Mouse (Mus musculus): Measurements from ENCODE around the gene Nkain4. TPM values are rescaled to one million over a fixed set of nuclear protein-coding genes. Genes with fewer than 3 reads are reported as not detected.

Gene Nkain4
- total RNA-seq, 2 experiments from 2014 or later: 7.7 to 11.6 TPM

DNA sequence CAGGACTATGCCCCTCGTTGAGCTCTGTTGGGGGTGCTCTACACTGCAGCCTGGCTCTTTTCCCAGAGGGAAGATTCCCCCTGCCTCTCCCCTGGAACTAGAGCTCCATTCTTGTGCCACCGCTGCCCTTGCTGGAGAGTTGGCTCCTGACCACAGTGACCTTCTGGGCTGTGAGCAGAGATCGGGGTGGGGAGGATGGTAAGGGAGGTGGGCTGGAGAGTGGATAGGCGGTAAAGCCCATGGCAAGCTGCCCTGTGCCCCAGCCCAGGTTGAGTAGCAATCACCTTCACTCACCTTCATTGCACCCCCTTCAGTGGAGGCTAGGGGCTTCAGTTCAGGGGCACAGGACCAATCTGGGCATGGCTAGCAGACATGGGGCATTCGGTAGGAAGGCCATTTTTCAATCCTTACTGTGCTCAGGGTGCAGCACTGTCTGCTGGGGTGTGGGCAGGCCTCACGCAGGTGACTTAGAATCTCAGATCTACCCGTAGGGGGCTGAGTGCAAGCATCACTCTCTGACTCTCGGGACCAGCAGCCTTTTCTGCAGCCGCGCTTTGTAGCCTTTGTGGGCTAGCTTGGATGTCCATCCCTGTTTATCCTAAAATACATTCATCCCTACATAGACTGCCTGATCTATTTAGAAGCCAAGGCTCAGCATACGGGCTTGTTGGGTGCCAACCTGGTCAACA lies 58.5 kb downstream of the Nkain4 start:
- intact Hi-C loops (cut with DNase I): no loop called here
- DNase-seq: no peak

DNA sequence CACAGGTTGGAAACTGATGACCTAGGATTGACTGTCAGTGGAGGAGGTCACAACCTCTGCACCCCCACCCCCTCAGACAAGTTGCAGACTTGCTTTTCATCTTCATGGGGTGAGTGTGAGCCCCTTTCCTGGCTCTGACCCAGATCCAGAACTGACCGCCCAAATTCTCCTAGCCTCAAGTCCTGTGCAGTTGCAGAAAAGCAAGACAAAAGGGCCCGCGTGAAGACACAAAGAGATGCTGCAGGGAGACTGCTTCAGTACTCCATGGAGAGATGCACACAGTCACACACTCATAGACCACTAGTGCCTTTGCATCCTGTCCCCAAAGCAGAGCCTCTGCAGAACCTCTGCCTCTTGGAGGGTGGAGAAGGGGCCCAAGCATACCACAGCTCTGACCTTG lies 59.2 kb downstream of the Nkain4 start:
- no peak for DNase-seq
- intact Hi-C loops (cut with DNase I): no loop called here

DNA sequence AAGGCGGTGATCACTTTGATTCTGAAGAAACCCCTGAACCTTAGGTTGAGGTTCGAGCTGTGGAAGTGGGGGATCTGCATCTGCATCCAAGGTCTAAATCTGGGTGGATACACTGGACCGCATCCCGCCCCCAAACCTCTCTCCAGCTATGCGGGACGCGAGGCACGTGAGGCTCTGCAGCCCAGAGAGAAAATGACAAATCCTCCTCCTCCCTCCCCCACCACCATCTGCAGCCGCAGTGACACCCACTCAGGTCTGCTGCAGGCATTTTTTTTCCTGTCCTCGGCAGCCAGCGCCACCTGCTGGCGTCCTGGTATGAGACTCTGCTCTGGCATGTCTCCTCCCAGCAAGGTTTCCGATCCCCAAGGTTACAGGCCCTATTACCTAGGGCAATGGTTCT lies 59.8 kb downstream of the Nkain4 start:
- peak; percentile 36 to 47 for DNase-seq
- intact Hi-C loops (cut with DNase I): loop anchor here (5.0 kb wide), 1 partner anchor 87 kb away; no protein-coding TSS in a partner anchor

DNA sequence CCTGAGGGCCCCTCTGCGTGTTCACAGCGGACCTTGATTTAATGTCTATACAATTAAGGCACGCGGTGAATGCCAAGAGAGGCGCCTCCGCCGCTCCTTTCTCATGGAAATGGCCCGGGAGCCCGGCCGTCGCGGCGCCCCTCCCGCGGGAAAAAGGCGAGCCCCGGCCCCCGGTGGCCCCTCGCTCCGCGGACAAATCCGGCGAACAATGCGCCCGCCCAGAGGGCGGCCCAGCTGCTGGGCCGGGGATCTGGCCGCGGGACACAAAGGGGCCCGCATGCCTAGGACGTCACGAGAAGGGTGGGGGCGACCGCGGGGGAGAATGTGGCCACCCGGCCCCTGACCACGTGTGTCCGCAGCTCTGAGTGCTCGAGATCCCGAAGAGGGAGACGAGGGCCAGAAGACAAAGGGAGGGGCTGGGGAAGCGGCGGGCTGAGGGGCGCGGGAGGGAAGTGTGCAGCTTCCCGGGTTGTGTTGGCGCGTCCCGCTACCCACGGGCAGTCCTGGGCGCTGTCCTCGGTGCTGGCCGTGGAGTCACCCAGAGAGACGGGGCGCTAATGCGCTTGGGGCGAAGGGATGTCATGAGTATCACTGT lies 60.4 kb downstream of the Nkain4 start:
- intact Hi-C loops (cut with DNase I): loop anchor here (5.0 kb wide), 1 partner anchor 87 kb away; no protein-coding TSS in a partner anchor
- DNase-seq: peak; percentile 29 to 34

DNA sequence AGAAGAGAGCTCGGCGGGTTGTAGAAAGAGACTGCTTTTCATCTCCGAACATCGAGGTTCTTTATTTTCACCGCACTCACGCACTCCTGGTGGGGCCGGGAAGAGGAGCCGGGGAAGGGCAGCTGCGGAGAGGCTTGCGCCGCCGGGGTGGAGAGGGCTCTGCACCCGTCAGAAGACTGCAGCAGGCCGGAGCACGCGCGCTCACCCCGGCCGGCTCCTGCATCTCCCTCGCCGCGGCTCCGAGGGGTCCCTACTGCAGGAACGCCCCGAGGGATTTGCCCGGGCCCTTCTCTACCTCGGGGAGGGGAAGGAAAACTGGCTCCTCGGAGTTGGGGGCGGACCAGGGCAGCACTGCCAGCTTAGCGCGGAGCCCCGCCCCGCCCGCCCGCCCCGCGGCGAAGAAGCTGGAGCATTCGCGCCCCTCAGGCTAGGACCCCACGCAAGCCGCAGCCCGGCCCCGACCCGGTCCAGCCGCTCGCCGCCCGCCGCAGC lies 60.9 kb downstream of the Nkain4 start:
- intact Hi-C loops (cut with DNase I): loop anchor here (5.0 kb wide), 1 partner anchor 86 kb away; no protein-coding TSS in a partner anchor
- no peak for DNase-seq

DNA sequence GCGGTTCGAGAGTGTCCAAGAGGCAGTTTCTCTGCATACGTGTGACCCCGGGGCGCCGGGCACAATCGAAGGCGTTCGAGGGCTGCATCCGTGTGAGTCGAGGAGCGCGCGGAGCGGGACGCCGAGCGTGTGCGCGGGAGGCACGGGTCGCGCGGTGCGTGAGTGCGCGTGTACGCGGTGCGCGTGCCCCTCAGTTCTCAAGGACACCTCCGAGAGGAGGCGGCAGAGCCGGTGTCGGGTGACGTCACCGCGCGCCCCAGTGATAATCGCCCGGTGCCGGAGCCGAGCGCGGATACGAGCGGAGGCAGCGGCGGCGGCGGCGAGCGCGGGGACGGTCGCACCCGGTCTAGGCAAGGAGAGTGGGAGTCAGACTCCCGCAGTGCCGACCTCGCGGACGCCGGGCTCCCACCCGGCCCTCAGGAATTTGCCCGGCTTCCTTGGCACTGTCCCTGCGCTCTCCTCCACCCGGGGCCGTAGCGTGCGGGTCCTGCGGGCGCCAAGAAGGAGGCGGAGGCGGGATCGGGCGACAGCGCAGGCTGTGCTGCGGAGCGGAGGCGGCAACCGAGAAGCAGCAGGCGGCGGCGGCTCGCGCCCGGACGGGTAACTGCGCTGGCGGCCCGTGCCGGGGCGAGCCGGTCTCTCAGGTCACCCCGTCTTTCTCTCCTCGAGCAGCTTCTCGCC lies 61.5 kb downstream of the Nkain4 start:
- DNase-seq: peak in 1 of 2 experiments; percentile 7
- intact Hi-C loops (cut with DNase I): loop anchor here (5.0 kb wide), 1 partner anchor 86 kb away; no protein-coding TSS in a partner anchor

DNA sequence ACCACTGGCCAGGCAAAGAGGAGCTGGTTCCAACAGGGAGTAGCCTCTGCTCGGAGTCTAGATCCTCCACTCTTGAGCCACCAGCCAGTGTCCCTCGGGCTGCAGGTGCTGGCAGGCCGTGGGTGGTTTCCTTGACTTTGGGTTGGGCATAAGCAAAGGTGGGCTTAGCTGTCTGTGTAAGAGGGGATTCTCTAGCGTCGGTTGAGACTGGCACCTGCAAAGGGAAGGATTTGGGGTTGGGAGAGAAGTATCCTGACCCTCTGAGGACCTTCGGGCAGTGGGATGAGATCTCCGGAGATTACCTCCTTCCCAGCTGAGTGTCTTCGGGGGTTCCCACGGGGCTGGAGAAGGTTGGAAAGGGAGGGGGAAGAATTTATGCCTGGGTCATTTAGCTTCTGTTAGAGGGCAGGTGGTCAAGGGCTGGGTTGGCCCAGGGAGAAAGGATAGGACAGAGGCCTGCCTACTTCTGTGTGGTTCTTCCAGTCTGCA lies 62.6 kb downstream of the Nkain4 start:
- intact Hi-C loops (cut with DNase I): loop anchor here (5.0 kb wide), 1 partner anchor 85 kb away; no protein-coding TSS in a partner anchor
- DNase-seq: no peak

DNA sequence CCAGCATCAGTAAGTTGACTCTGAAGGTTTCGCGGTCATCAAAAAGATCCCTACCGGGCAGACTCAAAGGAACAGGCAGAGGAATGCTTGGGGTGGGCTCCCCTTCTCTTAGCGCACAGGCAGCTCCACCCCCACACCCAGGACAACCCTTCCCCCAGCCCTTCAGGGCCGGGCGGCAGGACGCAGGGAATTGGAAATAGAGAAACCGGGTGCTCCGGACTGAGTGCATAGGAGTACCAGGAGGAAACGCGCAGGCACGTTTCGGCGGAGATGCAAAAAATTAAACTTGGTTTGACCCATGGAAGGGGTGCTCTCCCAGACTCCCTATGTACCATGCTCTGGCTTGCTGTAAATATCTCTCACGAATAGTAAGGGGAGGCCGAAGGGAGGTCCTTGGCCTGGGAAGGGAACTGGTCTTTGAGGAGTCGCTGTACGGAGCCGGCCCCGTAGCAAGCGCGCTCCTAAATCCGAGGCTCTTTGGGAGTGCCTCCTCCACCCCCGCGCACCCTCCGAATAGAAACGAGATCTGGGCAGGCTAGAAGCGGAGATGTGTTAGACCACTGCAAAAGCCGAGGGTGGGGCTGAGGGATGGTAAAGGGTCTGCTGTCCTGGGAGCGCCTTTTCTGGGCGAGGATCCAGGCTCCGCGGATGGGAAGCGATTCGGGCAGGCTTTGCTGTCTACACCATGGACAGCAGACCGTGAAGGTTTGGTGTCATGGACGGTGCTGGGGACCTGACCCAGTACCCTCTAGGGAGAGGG lies 63.2 kb downstream of the Nkain4 start:
- intact Hi-C loops (cut with DNase I): loop anchor here (5.0 kb wide), 1 partner anchor 84 kb away; no protein-coding TSS in a partner anchor
- no peak for DNase-seq

- DNase-seq: no peak
- intact Hi-C loops (cut with DNase I): loop anchor here (5.0 kb wide), 1 partner anchor 83 kb away; no protein-coding TSS in a partner anchor
These were observed 64.0 kb downstream of the Nkain4 start for GRCm38 (mm10) chr2:180890422-180891074.

DNA sequence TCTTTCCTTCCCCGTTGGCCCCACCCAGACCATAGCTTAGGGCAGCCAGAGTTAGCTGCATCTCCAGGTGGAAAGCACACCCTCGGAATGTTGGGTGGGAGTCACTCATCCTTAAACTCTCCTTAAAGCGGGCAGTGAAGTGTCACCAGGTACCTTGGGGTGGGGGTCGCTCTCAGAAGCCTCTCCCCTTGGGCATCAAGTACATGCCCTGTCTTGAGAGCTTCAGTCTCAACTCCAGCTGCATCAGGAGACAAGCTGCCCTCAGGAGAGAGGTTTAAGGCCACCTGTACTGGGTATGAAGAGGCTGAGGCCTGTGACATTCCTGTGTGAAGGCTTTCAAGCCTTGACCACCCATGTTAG lies 64.6 kb downstream of the Nkain4 start:
- DNase-seq: no peak
- intact Hi-C loops (cut with DNase I): loop anchor here (5.0 kb wide), 1 partner anchor 83 kb away; no protein-coding TSS in a partner anchor

DNA sequence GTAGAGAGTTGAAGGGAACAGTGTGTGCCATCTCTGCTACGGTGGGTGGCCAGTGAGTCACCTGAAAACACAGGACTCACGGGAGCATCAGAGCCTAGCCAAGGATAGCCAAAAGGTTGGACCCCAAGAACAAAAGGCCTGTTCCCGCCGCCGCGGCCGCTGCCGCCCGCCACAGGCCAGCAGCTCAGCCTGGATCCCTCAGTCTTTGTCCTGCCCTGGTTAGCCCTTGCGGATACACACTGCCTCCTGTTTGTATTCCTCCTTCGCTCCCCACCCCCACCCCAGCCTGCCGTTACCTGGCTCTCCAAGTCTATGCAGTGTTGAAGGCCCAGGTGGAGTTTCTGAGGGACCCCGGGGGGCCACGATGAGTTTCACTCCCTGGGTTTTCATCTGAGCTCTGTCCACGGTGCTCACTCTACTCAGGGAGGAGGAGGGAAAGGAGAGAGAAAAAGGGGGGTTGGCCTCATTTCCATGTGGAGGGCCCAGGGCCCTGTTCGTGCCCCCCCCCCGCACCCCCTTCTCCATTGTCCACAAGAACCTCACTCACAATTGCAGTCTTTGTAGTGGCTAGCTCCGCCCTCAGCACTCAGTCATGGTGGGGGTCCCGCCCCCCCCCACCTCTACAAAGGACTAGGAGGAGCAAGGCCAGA lies 65.1 kb downstream of the Nkain4 start:
- no peak for DNase-seq
- intact Hi-C loops (cut with DNase I): no loop called here

DNA sequence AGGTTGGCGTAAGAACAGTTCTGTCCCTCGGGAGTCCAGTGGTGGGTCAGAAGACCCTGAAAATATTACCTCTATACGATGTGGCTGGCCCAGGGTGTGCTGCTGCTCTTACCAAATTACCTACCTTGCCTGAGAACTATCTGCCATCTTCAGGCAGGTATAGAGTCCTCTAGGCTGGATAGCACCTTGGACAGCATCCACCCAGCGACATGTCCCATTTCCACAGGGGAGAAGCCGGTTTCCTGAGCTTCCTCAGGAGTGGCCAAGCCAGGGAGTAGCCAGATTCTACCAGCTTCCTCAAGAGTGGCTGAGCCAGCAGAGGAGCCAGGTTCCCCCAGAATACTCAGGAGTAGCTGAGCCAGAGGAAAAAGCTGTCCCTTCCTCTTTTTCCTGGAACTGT lies 69.2 kb downstream of the Nkain4 start:
- DNase-seq: no peak
- intact Hi-C loops (cut with DNase I): no loop called here

Small RNA genes lying within 50 kb of the gene (microRNA-seq; reads per million reads assigned to microRNA genes)
- gene Mir124a-3 (ENCODE audit: borderline number of aligned reads in 2 of 2): 0 reads per million in 2 experiments

Other genes starting within 250 kb of the Nkain4 start
- 10 to 100 TPM; 24.4 to 29.0 TPM for gene Dido1, start 244.7 kb downstream of the Nkain4 start, total RNA-seq (2021)
- gene Gid8, start 244.6 kb downstream of the Nkain4 start, total RNA-seq (2021): 10 to 100 TPM; 59.4 to 60.5 TPM
- gene Slc17a9, start 229.4 kb downstream of the Nkain4 start, total RNA-seq (2021): under 1 TPM in 1 of 2 experiments, not detected in 1; 0.38 TPM
- gene Bhlhe23, start 177.8 kb downstream of the Nkain4 start, total RNA-seq (2021): not detected
- gene Ythdf1, start 33.8 kb downstream of the Nkain4 start, total RNA-seq (2021): 10 to 100 TPM; 36.8 to 37.6 TPM
- not detected for gene Birc7, start 25.7 kb downstream of the Nkain4 start, total RNA-seq (2021)
- gene Arfgap1, start 12.5 kb upstream of the Nkain4 start, total RNA-seq (2021): 10 to 100 TPM; 31.2 to 37.0 TPM
- under 1 TPM; 0.51 to 0.58 TPM for gene Col20a1, start 31.8 kb upstream of the Nkain4 start, total RNA-seq (2021)
- gene Chrna4, start 88.8 kb upstream of the Nkain4 start, total RNA-seq (2021): not detected
- not detected for gene Kcnq2, start 180.6 kb upstream of the Nkain4 start, total RNA-seq (2021)
- 1,000 to 10,000 TPM; 1,480 to 1,577 TPM for gene Eef1a2, start 202.3 kb upstream of the Nkain4 start, total RNA-seq (2021)
- 10 to 100 TPM; 49.4 to 52.6 TPM for gene Ppdpf, start 232.5 kb upstream of the Nkain4 start, total RNA-seq (2021)
- gene Ptk6, start 248.1 kb upstream of the Nkain4 start, total RNA-seq (2021): under 1 TPM in 1 of 2 experiments, not detected in 1; 0.05 TPM